Mouse (Mus musculus): ENCODE results near the gene Gpam. TPM values are rescaled to one million over a fixed set of nuclear protein-coding genes. Genes with fewer than 3 reads are reported as not detected.
A peak's percentile ranks its signal among the peaks of the same experiment; 100 is the strongest.

The Gpam gene
- total and polyA plus RNA-seq, 3 experiments, result 10.3 to 26.7 (median 24.8) TPM

DNA sequence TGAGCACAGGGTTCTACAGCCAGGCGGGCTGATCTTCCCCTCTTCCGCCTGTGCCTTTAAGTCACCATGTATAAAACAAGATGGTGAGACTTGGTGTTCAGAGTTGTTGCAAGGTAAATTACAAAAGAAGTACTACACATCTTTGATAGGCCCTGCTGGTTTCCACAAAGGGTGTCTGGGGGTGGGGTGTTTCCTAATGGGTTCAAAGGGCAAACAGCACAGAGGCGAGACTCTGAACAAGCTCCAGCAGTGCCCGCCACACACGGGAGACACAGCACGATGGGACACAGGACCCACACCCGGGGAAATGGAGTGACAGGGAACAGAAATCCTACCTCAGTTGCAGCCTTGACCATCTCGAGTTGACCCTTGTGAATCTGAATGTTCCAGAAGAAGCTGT lies 39.3 kb downstream of the Gpam start:
- Histone ChIP-seq H3K27me3 (ENCODE audit: insufficient read depth, low read length) (no peaks in the 10 kb centered on the region), H3K9me3 (replicated peaks) (no peaks in the 10 kb centered on the region), H3K4me1 (ENCODE audit: insufficient read depth, low read depth, low read length) (peaks cover 22% of the 10 kb centered on the region), H3K36me3 (replicated peaks) (peaks cover 99% of the 10 kb centered on the region), H3K4me3 (ENCODE audit: low read depth, low read length) (no peak overlapping the region)
- no peak for ATAC-seq (ENCODE audit: extremely low read depth, insufficient number of reproducible peaks, low FRiP score, poor library complexity, severe bottlenecking)
- TF ChIP-seq CTCF (IDR thresholded peaks at IDR 0.05; ENCODE audit: low read depth, low read length) (no peak), GATA1 (IDR thresholded peaks at IDR 0.05; ENCODE audit: borderline replicate concordance, low read length) (no peak), TAL1 (conservative IDR thresholded peaks at IDR 0.05; ENCODE audit: low read depth, low read length) (no peak), GATA2 (IDR thresholded peaks at IDR 0.05; ENCODE audit: borderline replicate concordance, low read depth, low read length) (no peak), POLR2AphosphoS5 (IDR thresholded peaks at IDR 0.05; ENCODE audit: insufficient replicate concordance, low read depth, low read length) (no peak)
- DNase-seq (ENCODE audit: low spot score), result no peak

DNA sequence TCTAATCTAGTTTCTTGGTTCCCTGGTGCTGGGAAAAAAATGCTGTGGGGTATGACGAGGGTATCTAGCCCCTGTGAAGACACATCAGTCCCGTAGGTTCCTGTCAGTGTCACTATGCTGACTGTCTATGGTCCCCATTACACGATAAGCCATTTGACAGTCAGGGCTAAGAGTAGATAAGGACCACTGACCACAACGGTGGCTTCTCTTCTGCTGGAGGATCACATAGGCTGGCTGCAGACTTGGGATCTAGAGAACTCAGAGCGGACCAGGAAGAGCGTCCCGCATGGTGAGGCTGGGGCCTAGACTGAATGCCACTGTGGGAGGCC lies 41.2 kb downstream of the Gpam start:
- TF ChIP-seq GATA1 (IDR thresholded peaks at IDR 0.05; ENCODE audit: borderline replicate concordance, low read length) (no peak), POLR2AphosphoS5 (IDR thresholded peaks at IDR 0.05; ENCODE audit: insufficient replicate concordance, low read depth, low read length) (no peak), GATA2 (IDR thresholded peaks at IDR 0.05; ENCODE audit: borderline replicate concordance, low read depth, low read length) (no peak), CTCF (IDR thresholded peaks at IDR 0.05; ENCODE audit: low read depth, low read length) (no peak), TAL1 (conservative IDR thresholded peaks at IDR 0.05; ENCODE audit: low read depth, low read length) (no peak)
- Histone ChIP-seq H3K9me3 (replicated peaks) (no peaks in the 10 kb centered on the region), H3K27me3 (ENCODE audit: insufficient read depth, low read length) (no peaks in the 10 kb centered on the region), H3K36me3 (replicated peaks) (peaks cover 98% of the 10 kb centered on the region), H3K4me1 (ENCODE audit: insufficient read depth, low read depth, low read length) (peaks cover 20% of the 10 kb centered on the region), H3K4me3 (ENCODE audit: low read depth, low read length) (no peak overlapping the region)
- ATAC-seq (ENCODE audit: extremely low read depth, insufficient number of reproducible peaks, low FRiP score, poor library complexity, severe bottlenecking) (peak; percentile 42; the same call in 1 of the 2 replicates), DNase-seq (ENCODE audit: low spot score) (no peak)

DNA sequence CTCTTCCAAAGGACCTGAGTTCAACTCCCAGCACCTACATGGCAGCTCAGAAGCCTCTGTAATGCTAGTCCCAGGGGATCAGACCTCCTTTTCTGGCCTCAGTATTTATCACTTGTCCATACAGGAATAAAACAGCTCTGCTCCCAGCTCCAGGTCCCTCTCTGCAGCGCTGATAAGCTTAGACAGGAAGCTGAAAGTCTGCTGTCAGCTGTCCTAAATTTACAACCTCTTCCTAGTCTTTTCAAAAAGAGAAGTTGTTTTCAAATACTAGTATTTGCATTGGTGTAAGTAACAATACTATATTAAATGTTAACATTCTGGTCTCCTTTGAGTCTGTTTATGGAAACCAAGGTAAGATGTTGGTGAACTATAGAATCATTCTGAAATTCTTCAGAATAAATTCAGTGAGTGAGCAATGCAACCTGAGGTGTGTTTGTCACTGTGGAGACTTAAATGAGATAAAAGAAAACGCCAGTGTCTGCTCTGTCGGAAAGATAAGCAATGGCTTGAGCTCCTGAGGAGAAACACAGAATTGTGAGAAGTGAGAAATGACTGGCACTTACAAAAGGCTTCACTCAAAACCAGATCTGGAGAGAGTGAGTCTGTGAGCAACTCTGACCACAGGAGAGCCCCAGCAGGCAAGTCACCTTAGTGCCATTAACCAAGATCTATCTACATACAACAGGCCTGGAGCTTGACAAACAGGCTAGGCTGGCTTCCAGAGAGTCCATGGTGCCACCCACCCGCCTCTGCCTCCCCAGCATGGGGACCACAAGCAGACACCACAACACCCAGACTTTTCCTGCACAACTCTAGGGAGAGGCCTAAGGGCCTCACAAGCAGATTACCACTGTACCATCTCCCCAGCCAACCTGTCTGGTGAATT lies 41.8 kb downstream of the Gpam start:
- Histone ChIP-seq H3K27me3 (ENCODE audit: insufficient read depth, low read length) (no peaks in the 10 kb centered on the region), H3K4me1 (ENCODE audit: insufficient read depth, low read depth, low read length) (peaks cover 18% of the 10 kb centered on the region), H3K36me3 (replicated peaks) (peaks cover 96% of the 10 kb centered on the region), H3K4me3 (ENCODE audit: low read depth, low read length) (no peak overlapping the region), H3K9me3 (replicated peaks) (no peaks in the 10 kb centered on the region)
- DNase-seq (ENCODE audit: low spot score) (no peak), ATAC-seq (ENCODE audit: extremely low read depth, insufficient number of reproducible peaks, low FRiP score, poor library complexity, severe bottlenecking) (no peak)
- TF ChIP-seq GATA2 (IDR thresholded peaks at IDR 0.05; ENCODE audit: borderline replicate concordance, low read depth, low read length) (no peak), GATA1 (IDR thresholded peaks at IDR 0.05; ENCODE audit: borderline replicate concordance, low read length) (no peak), TAL1 (conservative IDR thresholded peaks at IDR 0.05; ENCODE audit: low read depth, low read length) (no peak), CTCF (IDR thresholded peaks at IDR 0.05; ENCODE audit: low read depth, low read length) (no peak), POLR2AphosphoS5 (IDR thresholded peaks at IDR 0.05; ENCODE audit: insufficient replicate concordance, low read depth, low read length) (no peak)

DNA sequence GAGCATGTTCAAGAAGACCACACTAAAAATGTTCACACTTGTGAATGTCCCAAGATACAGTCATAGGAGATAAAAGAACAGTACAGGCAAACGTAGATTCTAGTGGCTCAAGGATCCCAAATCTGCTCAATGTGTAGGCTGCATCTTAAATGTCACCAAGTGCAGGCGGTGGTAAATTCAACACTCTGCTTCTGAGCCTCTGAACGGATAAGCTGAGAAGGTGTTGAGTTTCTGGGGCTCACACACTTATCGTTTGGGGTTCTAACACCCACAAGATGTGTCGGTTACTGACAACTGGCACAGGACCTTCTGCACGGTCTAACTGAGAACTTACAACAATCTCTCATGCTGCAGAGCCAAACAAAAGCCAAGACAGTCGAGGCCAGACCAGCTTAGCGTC lies 50.2 kb downstream of the Gpam start:
- Histone ChIP-seq H3K4me3 (ENCODE audit: low read depth, low read length) (no peak overlapping the region), H3K36me3 (replicated peaks) (peaks cover 94% of the 10 kb centered on the region), H3K4me1 (ENCODE audit: insufficient read depth, low read depth, low read length) (no peaks in the 10 kb centered on the region), H3K9me3 (replicated peaks) (peaks cover 3% of the 10 kb centered on the region), H3K27me3 (ENCODE audit: insufficient read depth, low read length) (no peaks in the 10 kb centered on the region)
- DNase-seq (ENCODE audit: low spot score) (no peak), ATAC-seq (ENCODE audit: extremely low read depth, insufficient number of reproducible peaks, low FRiP score, poor library complexity, severe bottlenecking) (no peak)
- no peak for TF ChIP-seq CTCF (IDR thresholded peaks at IDR 0.05; ENCODE audit: low read depth, low read length)

DNA sequence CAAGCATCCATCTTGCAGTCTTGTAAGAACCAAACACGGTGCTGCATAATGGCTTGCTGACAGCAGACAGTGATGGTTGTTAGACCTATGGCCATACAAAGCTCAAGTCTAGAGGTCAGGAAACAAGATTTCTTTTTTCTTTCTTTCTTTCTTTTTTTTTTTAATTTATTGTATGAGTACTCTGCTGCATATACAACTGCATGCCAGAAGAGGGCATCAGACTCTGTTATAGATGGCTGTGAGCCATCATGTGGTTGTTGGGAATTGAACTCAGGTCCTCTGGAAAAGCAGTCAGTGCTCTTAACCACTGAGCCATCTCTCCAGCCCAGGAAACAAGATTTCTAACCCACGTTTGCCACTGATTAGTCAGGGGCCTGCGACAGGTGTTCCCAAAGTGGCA lies 54.0 kb downstream of the Gpam start:
- ATAC-seq (ENCODE audit: extremely low read depth, insufficient number of reproducible peaks, low FRiP score, poor library complexity, severe bottlenecking) (no peak), DNase-seq (ENCODE audit: low spot score) (no peak)
- H3K27me3 ChIP-seq (ENCODE audit: insufficient read depth, low read length), result no peaks in the 10 kb centered on the region
- TF ChIP-seq GATA2 (IDR thresholded peaks at IDR 0.05; ENCODE audit: borderline replicate concordance, low read depth, low read length), result no peak
- no peak for TF ChIP-seq CTCF (IDR thresholded peaks at IDR 0.05; ENCODE audit: low read depth, low read length)
- no peak for TF ChIP-seq GATA1 (IDR thresholded peaks at IDR 0.05; ENCODE audit: borderline replicate concordance, low read length)
- H3K4me3 ChIP-seq (ENCODE audit: low read depth, low read length), result no peak overlapping the region
- H3K36me3 ChIP-seq (replicated peaks), result peaks cover 98% of the 10 kb centered on the region
- peaks cover 11% of the 10 kb centered on the region for H3K9me3 ChIP-seq (replicated peaks)
- H3K4me1 ChIP-seq (ENCODE audit: insufficient read depth, low read depth, low read length), result no peaks in the 10 kb centered on the region

DNA sequence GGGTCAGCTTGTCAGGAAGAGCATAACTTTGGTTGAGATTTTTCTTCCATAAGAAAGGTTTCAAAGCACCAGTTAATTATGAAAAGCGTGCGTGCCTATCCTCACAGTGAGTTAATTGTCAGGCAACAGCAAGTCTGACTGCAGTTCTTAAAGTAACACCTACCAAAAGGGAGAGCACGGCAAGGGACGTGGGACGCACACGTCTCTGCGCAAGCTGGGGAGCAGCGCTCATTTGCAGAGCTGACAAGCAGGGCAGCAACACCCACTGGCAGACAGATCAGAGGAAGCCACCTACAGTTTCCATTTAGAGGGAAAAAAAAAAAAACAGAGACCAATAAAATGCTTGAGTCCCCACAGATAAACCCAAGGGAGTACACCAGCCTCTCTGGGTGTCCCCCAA lies 58.0 kb downstream of the Gpam start:
- DNase-seq (ENCODE audit: low spot score) (no peak), ATAC-seq (ENCODE audit: extremely low read depth, insufficient number of reproducible peaks, low FRiP score, poor library complexity, severe bottlenecking) (no peak)
- no peak overlapping the region for H3K4me3 ChIP-seq (ENCODE audit: low read depth, low read length)
- peaks cover 81% of the 10 kb centered on the region for H3K36me3 ChIP-seq (replicated peaks)
- TF ChIP-seq TAL1 (conservative IDR thresholded peaks at IDR 0.05; ENCODE audit: low read depth, low read length) (no peak), GATA1 (IDR thresholded peaks at IDR 0.05; ENCODE audit: borderline replicate concordance, low read length) (no peak), CTCF (IDR thresholded peaks at IDR 0.05; ENCODE audit: low read depth, low read length) (no peak), POLR2AphosphoS5 (IDR thresholded peaks at IDR 0.05; ENCODE audit: insufficient replicate concordance, low read depth, low read length) (no peak), GATA2 (IDR thresholded peaks at IDR 0.05; ENCODE audit: borderline replicate concordance, low read depth, low read length) (no peak)
- no peaks in the 10 kb centered on the region for H3K27me3 ChIP-seq (ENCODE audit: insufficient read depth, low read length)
- H3K9me3 ChIP-seq (replicated peaks), result peaks cover 11% of the 10 kb centered on the region
- H3K4me1 ChIP-seq (ENCODE audit: insufficient read depth, low read depth, low read length), result no peaks in the 10 kb centered on the region

Data from G1E (cell line).